Mouse (Mus musculus): Measurements from ENCODE around the gene Fam20c. TPM values are rescaled to one million over a fixed set of nuclear protein-coding genes. Genes with fewer than 3 reads are reported as not detected.

The Fam20c gene
- total and polyA plus RNA-seq, 2 experiments from 2014 or later: 4.4 to 9.1 TPM

- Histone ChIP-seq H3K36me3 (replicated peaks; ENCODE audit: control insufficient read depth, insufficient read depth, low read length) (no peaks in the 10 kb centered on the region), H3K9me3 (replicated peaks; ENCODE audit: control insufficient read depth, low read length) (no peaks in the 10 kb centered on the region), H3K4me2 (ENCODE audit: low read depth, low read length) (no peak overlapping the region), H3K4me1 (ENCODE audit: control insufficient read depth, insufficient read depth) (peaks cover 15% of the 10 kb centered on the region), H3K4me3 (ENCODE audit: low read depth, low read length) (no peak overlapping the region), H3K27ac (ENCODE audit: low read depth) (peak overlapping the region; percentile 66; the same call in 1 of the 2 replicates), H3K9ac (replicated peaks; ENCODE audit: low read depth, low read length) (no peak overlapping the region), H3K27me3 (ENCODE audit: control insufficient read depth, insufficient read depth, low read length) (no peaks in the 10 kb centered on the region)
- ATAC-seq (ENCODE audit: insufficient read depth, low read depth): peak; percentile 44; the same call in 1 of the 2 replicates
- WGBS: 61% methylated on average over 5 of the region's 5 CpGs
- no peak for DNase-seq (ENCODE audit: low spot score)
- TF ChIP-seq CTCF (IDR thresholded peaks at IDR 0.05; ENCODE audit: low read depth) (no peak), EP300 (IDR thresholded peaks at IDR 0.05; ENCODE audit: low read depth) (no peak)
Measured at GRCm38 (mm10) chr5:138724417-138724816, 29.9 kb upstream of the Fam20c start.

- Histone ChIP-seq H3K4me1 (ENCODE audit: control insufficient read depth, insufficient read depth) (peaks cover 15% of the 10 kb centered on the region), H3K27me3 (ENCODE audit: control insufficient read depth, insufficient read depth, low read length) (no peaks in the 10 kb centered on the region), H3K9ac (replicated peaks; ENCODE audit: low read depth, low read length) (no peak overlapping the region), H3K4me3 (ENCODE audit: low read depth, low read length) (no peak overlapping the region), H3K27ac (ENCODE audit: low read depth) (peak overlapping the region; percentile 66), H3K4me2 (ENCODE audit: low read depth, low read length) (no peak overlapping the region), H3K9me3 (replicated peaks; ENCODE audit: control insufficient read depth, low read length) (no peaks in the 10 kb centered on the region), H3K36me3 (replicated peaks; ENCODE audit: control insufficient read depth, insufficient read depth, low read length) (no peaks in the 10 kb centered on the region)
- 26% methylated on average over 7 of the region's 7 CpGs for WGBS
- ATAC-seq (ENCODE audit: insufficient read depth, low read depth): peak; percentile 60; the same call in 1 of the 2 replicates
- no peak for TF ChIP-seq CTCF (IDR thresholded peaks at IDR 0.05; ENCODE audit: low read depth)
- TF ChIP-seq EP300 (IDR thresholded peaks at IDR 0.05; ENCODE audit: low read depth): no peak
- peak; percentile 68 for DNase-seq (ENCODE audit: low spot score)
Measured at GRCm38 (mm10) chr5:138725151-138725550, 29.2 kb upstream of the Fam20c start.

GRCm38 (mm10) chr5:138730863-138731262, 23.5 kb upstream of the Fam20c start:
- no peak for ATAC-seq (ENCODE audit: insufficient read depth, low read depth)
- H3K4me1 ChIP-seq (ENCODE audit: control insufficient read depth, insufficient read depth): peaks cover 20% of the 10 kb centered on the region; the same call in 1 of the 2 replicates
- H3K4me3 ChIP-seq (ENCODE audit: low read depth, low read length): no peak overlapping the region
- no peaks in the 10 kb centered on the region for H3K36me3 ChIP-seq (replicated peaks; ENCODE audit: control insufficient read depth, insufficient read depth, low read length)
- H3K27me3 ChIP-seq (ENCODE audit: control insufficient read depth, insufficient read depth, low read length): no peaks in the 10 kb centered on the region
- no peak for DNase-seq (ENCODE audit: low spot score)
- no peak overlapping the region for H3K9ac ChIP-seq (replicated peaks; ENCODE audit: low read depth, low read length)
- no peak overlapping the region for H3K27ac ChIP-seq (ENCODE audit: low read depth)
- 54% methylated on average over 5 of the region's 5 CpGs for WGBS
- no peaks in the 10 kb centered on the region for H3K9me3 ChIP-seq (replicated peaks; ENCODE audit: control insufficient read depth, low read length)
- H3K4me2 ChIP-seq (ENCODE audit: low read depth, low read length): no peak overlapping the region
- TF ChIP-seq CTCF (IDR thresholded peaks at IDR 0.05; ENCODE audit: low read depth) (no peak), EP300 (IDR thresholded peaks at IDR 0.05; ENCODE audit: low read depth) (no peak)

- WGBS: 38% methylated on average over 11 of the region's 11 CpGs
- Histone ChIP-seq H3K9me3 (replicated peaks; ENCODE audit: control insufficient read depth, low read length) (no peaks in the 10 kb centered on the region), H3K27me3 (ENCODE audit: control insufficient read depth, insufficient read depth, low read length) (no peaks in the 10 kb centered on the region), H3K36me3 (replicated peaks; ENCODE audit: control insufficient read depth, insufficient read depth, low read length) (no peaks in the 10 kb centered on the region), H3K4me3 (ENCODE audit: low read depth, low read length) (no peak overlapping the region), H3K4me2 (ENCODE audit: low read depth, low read length) (0 out of 2 replicates have a peak overlapping the region, but pooled peaks have one; percentile 4), H3K4me1 (ENCODE audit: control insufficient read depth, insufficient read depth) (peaks cover 22% of the 10 kb centered on the region; the same call in 1 of the 2 replicates), H3K9ac (replicated peaks; ENCODE audit: low read depth, low read length) (no peak overlapping the region; the same call in 1 of the 2 replicates), H3K27ac (ENCODE audit: low read depth) (peak overlapping the region; percentile 80)
- DNase-seq (ENCODE audit: low spot score): no peak
- peak; percentile 45 for ATAC-seq (ENCODE audit: insufficient read depth, low read depth)
- TF ChIP-seq EP300 (IDR thresholded peaks at IDR 0.05; ENCODE audit: low read depth) (no peak), CTCF (IDR thresholded peaks at IDR 0.05; ENCODE audit: low read depth) (no peak)
Measured at GRCm38 (mm10) chr5:138733317-138733899, 20.9 kb upstream of the Fam20c start.

- 73% methylated on average over 18 of the region's 18 CpGs for WGBS
- Histone ChIP-seq H3K4me2 (ENCODE audit: low read depth, low read length) (0 out of 2 replicates have a peak overlapping the region, but pooled peaks have one; percentile 4), H3K27me3 (ENCODE audit: control insufficient read depth, insufficient read depth, low read length) (no peaks in the 10 kb centered on the region), H3K4me1 (ENCODE audit: control insufficient read depth, insufficient read depth) (peaks cover 22% of the 10 kb centered on the region; the same call in 1 of the 2 replicates), H3K27ac (ENCODE audit: low read depth) (peak overlapping the region; percentile 80), H3K4me3 (ENCODE audit: low read depth, low read length) (no peak overlapping the region), H3K9me3 (replicated peaks; ENCODE audit: control insufficient read depth, low read length) (no peaks in the 10 kb centered on the region), H3K36me3 (replicated peaks; ENCODE audit: control insufficient read depth, insufficient read depth, low read length) (no peaks in the 10 kb centered on the region), H3K9ac (replicated peaks; ENCODE audit: low read depth, low read length) (no peak overlapping the region; the same call in 1 of the 2 replicates)
- peak; percentile 53 for DNase-seq (ENCODE audit: low spot score)
- TF ChIP-seq CTCF (IDR thresholded peaks at IDR 0.05; ENCODE audit: low read depth) (no peak), EP300 (IDR thresholded peaks at IDR 0.05; ENCODE audit: low read depth) (no peak)
- peak; percentile 77 for ATAC-seq (ENCODE audit: insufficient read depth, low read depth)
Measured at GRCm38 (mm10) chr5:138734018-138734417, 20.3 kb upstream of the Fam20c start.

All from heart, postnatal 0 days (tissue).